Mouse (Mus musculus) CD4-positive helper T cell, adult 2 months (primary cell): ENCODE data around the gene Spcs2.
"Not testable (repeated sequence)": the region's sequence is repeated elsewhere in the genome, so short reads cannot be mapped to it uniquely, and the experiment has no call there.

Experiments
- DNase-seq: peaks from one replicate; pipeline ENCODE4 v3.0.0-alpha.2; 2012; ENCODE audit warnings: low read depth, missing footprints, low spot score

Spcs2 gene

DNA sequence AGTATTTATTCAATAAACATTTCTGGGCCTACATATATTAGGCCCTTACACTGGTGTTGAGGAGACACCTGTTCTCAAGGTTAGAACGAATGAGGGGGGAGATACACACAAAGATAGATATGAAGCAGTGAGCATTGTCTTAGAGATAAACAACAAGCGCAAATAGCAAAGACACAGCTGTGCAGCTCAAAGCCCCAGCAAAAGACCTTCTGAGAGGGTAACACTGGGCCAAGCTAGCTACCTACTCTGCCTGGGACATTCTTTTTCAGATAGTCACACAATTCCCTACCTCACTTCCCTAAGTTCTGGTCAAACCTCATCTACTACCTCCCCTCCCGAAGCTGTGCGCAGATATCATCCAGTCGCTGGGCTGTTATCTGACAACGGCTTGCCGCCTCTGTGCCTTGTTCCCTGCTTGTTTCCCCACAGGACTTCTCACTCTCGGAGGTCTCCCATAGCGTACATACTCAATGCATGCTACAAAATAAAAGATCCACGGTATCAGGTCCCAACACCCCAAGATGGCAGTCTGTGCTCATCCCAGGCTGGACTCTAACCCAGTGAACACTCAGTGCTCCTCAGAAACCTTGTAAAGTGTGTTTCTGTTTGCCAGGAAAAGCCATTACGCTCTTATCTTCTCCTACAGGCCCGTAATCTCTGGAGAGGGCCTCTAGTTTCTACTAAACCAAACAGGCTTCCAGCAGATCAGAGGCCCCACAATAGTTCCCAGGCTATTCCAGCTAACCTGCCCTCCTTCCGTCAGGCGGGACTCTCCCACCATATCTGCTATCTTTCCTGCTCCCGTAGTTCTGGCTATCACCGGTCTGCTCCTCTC lies 38.4 kb downstream of the Spcs2 start:
- no peak for DNase-seq

DNA sequence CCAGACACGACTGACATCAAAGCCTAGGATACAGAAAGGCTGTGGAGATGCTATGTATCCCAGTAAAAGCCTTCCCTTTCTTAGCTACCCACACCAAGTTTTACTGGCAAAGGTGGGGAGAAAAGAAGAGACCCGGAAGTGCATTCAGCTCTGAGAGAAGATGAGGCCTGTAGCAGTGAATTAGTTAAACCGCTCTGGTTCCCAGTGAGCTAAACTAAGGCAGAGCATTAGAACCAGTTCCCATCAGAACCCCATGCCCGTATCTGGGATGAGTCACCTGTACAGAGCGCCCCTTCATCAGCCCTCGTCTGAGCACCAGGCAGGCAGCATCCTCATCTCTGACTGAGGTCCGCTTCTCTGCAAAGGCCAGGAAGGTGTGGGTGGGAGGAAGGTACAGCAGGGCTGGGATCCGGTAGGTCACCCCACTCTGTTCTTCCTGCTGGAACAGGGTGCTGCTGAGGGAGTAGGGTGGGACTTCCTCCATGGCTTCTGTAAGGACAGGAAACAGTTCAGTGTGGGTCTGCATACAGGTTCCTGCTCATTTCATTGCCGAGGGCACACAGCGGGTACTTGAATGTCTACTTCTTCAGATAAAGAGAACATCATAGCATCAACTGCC lies 40.1 kb downstream of the Spcs2 start:
- DNase-seq = peak; percentile 48

DNA sequence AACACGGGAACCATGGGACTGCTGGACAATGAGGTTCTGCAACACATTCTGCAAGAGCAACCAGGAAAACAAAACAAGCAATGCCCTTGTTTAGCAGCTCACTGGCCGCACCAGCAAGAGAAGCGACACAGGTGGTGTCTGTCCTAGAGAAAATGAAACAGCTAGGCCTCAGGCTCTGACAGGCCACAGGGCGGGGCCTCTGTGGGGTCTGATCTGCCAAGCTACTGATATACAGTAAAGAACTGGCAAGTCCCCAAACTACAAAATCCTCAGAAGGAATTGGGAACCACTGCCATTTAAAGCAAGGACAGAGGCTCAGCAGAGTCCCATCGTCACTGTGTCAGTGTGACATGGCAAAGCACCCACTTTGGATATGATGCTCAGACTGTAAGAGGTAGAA lies 40.8 kb downstream of the Spcs2 start:
- peak; percentile 55 for DNase-seq

DNA sequence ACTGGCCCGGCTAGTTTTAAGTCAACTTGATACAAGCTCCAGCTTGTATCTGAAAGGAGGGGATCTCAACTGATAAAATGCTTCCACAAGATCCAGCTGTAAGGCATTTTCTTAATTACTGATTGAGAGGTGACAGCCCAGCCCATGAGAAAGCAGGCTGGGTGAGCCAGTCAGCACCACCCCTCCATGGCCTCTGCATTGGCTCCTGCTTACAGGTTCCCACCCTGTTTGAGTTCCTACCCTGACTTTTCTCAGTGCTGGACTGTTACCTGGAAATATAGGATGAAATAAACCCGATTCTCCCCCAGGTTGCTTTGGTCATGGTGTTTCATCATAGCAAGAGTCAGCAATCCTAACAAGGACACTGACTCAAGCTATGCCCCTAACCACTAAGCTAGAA lies 41.3 kb downstream of the Spcs2 start:
- DNase-seq = no peak

DNA sequence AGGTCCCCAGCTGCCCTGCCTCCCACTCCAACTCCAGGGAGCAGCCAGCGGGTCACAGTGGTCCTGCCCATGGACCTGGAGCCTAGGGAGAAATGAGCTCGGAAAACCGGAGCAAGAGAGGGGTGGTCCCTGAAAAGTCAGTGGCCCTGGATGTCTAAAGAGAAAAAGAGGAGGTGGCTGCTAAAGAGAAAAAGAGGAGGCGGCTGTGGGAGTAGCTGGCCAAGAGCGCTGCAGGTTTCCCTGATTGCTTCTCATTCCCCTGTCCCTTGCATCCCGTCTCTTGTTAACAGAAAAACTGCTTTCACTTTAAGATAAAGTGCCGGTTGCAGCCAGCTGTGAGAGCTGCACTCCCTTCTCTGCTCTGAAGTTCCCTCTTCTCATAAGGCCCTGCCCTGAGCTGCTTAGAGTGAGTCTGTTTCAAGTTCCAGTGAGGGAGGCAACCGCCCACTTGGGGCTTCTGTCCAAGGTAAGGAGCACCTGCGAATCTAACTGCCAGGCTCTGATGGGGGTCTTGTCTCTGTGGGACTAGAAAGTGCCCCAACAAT lies 45.0 kb downstream of the Spcs2 start:
- peak; percentile 51 for DNase-seq

DNA sequence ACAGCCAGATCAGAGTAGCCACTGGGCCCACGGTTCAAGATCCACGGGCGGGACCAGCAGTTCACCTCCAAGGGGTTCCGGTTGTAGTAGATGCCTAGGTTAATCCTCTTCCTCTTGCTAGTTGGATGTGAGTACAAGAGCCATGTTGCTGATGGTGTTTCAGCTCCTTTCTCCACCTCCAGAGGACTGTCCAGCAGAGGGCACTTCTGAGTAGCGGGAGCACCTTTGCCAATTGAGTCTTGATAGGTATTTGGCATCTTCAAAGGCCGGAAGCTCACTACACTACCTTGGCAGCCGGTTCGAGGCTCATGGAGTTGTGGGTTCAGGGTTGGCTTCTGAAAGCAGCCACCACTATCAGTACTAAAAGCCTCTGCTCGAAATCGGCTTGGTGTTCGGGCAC lies 49.9 kb downstream of the Spcs2 start:
- peak; percentile 56 for DNase-seq

DNA sequence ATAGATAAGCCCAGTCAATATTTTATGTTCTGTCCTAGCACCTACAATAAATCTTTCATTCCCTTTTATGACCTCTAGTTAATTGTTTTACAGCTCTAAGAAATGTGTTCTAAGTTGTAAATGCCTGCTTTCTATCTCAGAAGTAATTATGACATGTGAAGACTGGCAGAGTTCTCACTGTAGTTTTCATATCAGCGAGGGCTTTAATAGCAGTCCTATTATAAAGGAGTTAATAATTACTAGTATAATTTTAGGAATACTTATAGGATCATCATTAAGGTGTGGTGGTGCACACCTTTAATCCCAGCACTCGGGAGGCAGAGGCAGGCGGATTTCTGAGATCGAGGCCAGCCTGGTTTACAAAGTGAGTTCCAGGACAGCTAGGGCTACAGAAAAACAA lies 51.6 kb downstream of the Spcs2 start:
- DNase-seq = no peak

DNA sequence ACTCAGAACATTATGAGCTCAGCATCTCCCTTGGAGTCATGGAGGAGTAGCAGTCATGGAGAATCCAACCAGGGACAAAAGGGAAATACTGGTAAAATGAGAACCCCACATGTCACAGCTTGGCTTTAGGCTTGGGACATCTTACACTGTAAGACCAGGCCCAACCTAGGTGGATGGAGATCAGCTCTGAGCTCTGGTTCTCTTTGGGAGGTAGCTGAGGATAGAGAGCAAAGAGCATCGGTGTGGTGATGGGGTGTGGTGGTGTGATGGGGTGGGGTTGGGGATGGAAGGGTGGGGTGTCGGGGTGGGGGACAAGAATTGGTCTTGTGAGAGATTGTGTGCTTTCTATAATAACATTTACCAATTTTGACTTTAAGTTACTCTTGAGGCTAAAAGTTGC lies 52.4 kb downstream of the Spcs2 start:
- no peak for DNase-seq

DNA sequence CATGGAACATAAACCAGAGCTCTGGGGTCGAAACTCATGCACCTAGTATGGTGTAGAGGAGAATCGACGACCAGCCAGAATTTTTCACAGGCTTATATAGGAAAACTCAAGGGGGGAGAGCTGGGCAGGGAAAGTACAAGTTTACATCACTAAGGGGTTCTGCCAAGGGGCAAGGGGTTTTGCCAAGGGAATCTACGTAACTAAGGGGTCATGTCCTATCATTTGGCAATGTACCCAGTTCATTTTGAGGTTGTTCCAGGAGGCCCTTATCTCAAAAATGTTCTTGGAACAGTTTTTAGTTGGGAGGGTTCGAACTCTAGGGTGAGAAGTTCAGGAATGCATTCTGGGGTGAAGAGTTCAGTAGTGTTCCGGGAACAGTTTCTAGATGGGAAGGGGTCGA lies 56.2 kb downstream of the Spcs2 start:
- not testable (repeated sequence) for DNase-seq

DNA sequence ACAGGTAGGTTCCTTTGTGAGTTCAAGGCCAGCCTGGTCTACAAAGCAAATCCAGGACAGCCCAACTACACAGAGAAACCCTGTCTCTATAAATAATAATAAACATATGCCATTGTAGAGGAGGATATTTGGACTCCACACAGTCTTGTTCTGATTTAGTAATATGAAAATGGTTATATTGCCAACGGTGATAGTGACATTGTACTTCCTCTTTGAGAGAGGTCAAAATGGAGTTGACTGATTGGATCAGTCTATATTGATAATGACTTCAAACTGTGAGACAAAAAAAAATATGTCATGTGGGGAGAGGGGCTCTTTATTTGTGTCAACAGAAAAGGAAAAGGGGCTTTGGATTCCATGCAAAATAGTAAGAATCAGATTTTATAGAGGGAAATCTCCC lies 57.9 kb downstream of the Spcs2 start:
- no peak for DNase-seq

DNA sequence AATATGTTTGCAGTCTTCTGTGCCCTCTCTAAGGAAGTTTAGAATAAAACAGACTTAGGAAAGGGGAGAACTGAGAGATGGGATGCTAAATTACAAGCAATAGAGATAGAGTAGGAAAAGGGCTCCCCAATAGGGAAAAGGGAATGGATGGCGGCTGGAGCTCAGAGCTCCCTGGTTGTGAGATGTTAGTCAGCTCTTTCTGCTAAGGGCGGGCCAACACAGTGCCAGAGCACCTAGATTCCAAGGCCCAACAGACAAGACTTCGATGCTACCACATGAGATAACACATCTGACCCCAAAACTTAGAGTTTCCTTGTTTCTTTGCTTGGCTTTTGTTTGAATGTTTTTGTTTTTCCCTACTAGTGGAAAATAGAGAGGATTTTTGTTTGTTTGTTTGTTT lies 59.2 kb downstream of the Spcs2 start:
- DNase-seq = not testable (repeated sequence)

DNA sequence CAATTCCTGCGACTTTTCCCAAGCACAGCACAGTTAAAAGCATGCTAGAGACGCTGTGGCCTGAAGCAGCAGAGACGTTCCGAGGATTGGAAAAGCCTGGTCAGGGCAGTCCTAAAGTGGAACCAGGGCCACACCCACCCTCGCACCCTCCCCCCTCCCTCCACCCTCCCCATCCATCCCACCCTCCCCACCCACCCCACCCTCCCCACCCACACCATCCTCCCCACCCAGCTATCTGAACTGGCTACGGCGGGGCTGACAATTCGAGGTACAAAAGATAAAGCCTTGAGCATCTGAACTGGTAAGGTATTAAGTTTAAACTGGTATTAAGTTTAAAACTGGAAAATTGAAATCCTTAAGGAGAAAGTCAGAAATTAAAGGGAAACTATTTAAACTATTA lies 59.7 kb downstream of the Spcs2 start:
- DNase-seq = no peak

DNA sequence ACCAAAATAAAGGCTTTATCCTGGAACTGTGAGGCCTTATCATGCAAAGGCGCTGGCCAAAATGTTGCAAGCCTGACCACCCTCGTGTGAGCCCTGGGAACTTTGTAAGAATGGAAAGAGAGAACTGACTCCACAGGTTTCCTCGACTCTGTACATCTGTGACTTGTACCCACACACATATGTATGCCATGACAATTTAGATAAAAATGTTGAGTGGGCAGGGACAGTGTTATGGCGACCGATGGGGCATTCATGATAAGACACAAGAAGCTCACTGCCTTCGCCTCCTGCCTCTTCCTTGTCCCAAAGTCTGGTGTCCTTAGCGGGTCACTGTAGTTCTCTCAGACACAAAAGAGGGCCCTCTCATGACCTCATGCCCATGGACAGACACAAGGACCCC lies 64.1 kb downstream of the Spcs2 start:
- DNase-seq = no peak

DNA sequence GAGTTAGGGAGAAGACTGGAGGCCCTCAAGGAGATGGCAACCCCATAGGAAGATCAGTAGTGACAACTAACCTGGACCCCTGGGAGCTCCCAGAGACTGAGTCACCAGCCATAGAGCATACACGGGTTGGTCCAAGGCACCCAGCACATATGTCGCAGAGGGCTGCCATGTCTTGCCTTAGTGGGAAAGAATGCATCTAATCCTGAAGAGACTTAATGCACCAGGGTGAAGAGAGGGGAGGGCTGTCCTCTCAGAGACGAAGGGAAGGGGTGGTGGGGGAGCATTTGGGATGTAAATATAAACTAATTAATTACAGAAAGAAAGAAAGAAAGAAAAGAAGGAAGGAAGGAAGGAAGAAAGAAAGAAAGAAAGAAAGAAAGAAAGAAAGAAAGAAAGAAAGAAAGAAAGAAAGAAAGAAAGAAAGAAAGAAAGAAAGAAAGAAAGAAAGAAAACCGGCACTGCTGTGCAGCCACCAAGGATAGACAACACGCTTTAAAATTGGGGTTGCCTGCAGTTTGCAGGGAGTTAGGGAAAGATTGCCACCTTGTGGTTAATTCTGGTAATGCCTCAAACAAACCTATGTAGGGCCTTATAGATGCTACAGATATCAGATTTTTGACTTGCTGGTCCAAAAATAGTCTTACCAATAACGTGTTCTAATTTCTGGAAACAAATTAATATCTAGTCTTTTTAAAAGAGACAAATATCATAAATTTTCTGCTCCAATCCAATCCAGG lies 65.2 kb downstream of the Spcs2 start:
- DNase-seq = peak; percentile 77

DNA sequence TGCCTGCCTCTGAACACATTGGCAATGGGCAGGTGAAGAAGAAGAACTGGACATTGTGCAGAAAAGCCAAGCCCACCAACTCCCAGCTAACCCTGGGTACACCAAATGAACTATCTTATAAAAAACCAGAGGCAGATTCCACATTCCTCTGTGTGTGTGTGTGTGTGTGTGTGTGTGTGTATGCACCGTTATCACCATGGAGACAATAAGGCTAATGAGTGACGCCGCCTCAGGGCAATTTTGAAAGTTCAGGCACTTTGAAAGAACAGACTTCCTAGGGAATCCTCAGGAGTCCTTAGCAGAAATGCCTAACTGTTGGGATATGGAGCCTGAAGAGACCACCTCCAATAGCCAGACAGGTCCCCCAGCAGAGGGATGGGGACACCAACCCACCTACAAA lies 66.0 kb downstream of the Spcs2 start:
- no peak for DNase-seq

DNA sequence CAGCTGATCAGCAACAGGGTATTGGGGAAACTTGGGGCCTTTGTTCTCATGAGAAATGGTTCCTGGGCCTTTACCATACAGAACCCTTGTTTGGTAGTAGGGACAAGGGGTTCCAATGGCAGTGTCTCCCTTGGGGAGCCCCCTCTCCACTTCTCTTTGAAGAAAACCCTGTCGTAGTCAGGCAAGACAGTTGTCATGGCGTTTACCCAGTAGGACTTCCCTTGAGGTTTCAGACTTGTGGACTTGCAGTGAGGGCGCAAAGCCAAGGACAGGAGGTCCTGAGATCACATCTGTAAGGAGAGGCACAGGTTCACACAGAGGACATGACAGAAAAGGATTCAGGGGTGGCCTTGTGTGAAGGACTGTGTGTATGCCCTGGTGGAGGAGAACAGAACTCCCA lies 66.8 kb downstream of the Spcs2 start:
- no peak for DNase-seq

DNA sequence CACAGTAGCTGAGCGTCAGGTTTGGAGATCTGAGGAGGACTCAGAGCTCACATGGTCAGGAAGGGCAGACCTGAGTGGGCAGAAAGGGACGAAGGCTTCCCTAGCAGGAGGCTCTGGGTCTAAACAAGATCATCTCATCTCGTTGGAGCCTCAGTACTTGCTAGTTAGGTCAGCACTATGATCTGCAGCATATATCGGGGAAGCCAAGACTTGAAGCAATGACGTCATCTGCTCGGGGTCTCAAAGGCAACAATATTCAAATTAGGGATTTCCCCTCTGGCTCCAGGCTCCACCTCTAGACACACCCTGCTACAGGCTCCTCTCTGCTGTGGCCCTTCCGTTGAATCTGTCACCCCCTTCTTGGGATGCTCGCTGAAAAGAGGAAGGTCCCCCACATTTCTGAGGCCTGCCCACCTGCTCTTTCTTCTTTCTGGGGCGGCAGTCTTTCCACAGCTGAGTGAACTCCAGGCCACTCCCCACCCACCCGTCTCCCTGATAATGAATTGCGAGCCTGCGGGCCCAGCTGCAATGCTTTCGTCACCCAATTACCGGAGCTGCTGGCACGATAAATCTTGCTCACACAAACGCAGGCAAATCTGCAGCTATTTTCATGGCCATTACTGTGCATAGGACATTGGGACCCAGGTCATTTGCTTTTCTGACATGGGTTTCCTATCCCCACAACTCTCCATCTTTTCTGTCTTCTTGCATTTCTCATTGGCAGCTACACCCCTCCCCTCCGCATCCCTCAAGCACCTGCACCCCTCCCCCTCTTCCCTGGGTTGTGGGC lies 67.9 kb downstream of the Spcs2 start:
- peak; percentile 49 for DNase-seq

DNA sequence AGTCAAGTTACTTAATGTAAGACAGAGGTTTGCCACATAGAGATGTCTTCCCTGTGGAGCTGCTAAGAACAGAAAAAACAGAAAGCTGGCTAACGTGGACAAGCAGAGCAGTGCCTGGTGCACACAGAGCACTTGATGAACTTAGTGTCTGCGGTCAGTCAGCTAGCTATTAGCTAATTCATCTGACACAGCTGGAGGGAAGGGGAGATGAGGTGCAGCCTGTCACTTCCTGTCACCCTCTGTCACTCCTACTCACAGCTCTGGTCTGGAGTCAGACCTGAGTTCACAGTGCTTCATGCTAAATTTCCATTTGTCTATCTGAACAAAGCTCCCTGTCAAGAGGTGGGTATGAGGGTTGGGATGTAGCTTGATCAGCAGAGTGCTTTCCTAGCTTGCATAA lies 69.2 kb downstream of the Spcs2 start:
- DNase-seq = peak; percentile 16

DNA sequence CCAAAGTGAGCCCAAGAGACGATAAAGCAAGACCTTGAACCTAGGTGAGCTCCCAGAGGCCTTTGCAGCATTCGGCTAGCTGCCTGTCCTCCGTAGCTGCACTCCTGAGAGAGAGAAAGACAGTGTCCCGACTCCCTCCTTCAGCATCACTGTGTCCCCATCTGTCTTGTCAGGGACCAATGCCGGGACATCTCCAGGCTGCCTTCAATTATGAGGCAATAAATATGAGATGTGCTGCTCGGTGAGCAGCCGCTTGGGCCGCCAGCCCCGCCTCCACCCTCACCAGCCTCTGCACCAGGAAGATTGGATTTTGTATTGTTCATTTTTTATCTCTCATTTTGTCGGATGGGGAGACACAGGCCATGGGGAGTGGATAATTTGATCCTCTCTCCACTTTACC lies 72.4 kb downstream of the Spcs2 start:
- DNase-seq = no peak

DNA sequence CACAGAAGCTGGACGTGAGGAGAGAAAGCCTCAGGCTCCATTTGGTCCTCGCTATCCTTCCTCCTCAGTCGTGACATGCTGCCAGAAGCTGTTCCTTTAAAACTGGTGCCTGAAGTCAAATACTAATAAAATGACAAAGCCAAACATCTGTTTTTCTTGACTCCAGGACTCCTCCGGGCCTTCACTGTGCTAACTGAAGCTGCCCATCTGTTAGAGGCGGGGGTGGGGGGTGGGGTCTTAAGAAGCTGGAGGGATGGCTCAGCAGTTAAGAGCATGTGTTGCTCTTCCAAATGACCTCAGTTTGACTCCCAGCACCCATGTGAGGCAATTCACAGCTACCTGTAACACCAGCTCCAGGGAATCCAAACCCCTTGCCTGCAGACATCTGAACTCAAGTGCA lies 74.7 kb downstream of the Spcs2 start:
- no peak for DNase-seq

DNA sequence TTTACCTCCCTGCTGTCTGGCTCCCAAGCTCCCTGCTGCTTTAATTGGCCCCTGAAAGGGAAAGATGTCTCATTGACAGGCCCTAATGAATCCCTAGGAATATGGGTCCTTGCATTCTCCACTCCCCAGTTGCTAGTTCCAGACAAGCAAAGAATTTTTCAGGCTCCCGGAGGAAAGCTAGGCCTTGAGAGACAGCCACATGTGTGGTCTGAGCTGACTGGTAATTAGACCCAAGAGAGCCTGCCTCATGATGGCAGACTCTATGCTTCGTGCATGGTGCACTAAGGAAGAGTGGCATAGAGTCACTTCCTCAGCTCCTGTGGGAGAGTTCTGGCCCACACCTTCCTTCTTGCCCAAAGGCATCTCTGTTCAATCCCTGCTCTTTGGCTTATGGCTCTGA lies 75.3 kb downstream of the Spcs2 start:
- no peak for DNase-seq
